Mouse (Mus musculus) megakaryocyte-erythroid progenitor cell, adult 5-6 weeks (primary cell): ENCODE results near the gene Mllt10. TPM values are rescaled to one million over a fixed set of nuclear protein-coding genes. Genes with fewer than 3 reads are reported as not detected.
A peak's percentile ranks its signal among the peaks of the same experiment; 100 is the strongest.

ENCODE experiments used
- ATAC-seq: replicated peaks from 2 replicates; pipeline ENCODE4 v1.8.0; 2016; ENCODE audit warnings: mild to moderate bottlenecking, inconsistent platforms; ENCODE audit not compliant: severe bottlenecking, poor library complexity, low FRiP score, low TSS enrichment
- total RNA-seq, 2 experiments: library from RNA; stranded (forward) in 1 of 2; stranded (reverse) in 1 of 2; fragments of 200-1000, 215-1000 nt in 1 of 2; fragments of >200 nt in 1 of 2; fragmentation: Nextera tagmentation in 1 of 2; gene quantifications; 2 replicates each; pipeline ENCODE4 v1.2.3; 2014 to 2017

Mllt10 gene
- 124 and 133 TPM in 2 replicates for total RNA-seq (2014; fragmentation: Nextera tagmentation)
- total RNA-seq (2017): 71.4 and 79.9 TPM in 2 replicates

- no peak for ATAC-seq
Measured at GRCm38 (mm10) chr2:18055016-18055928, at the start of gene Mllt10. Mllt10 (plus strand) TSS chr2:18055237.

DNA sequence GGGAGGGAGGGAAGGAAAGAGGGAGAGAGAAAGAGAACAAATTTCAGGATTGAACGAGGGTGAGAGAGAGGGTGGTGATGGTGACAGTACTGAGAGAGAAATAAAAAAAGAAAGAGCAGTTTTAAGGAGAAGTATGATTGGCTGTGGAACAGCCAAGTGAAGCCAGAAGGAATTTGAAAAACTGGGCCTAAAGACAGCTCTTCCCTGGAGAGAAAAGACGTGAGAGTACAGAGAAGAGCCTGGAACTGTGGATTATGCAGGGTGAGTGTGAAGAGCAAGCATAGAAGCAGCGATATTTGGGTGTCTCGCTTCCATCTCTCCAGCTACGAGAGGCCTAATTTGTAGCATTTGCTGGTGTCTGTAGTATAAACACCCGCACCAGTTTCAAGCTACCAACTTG lies 43.8 kb upstream of the Mllt10 start:
- no peak for ATAC-seq

GRCm38 (mm10) chr2:18012866-18013265 lies 42.2 kb upstream of the Mllt10 start:
- ATAC-seq: no peak

- ATAC-seq: no peak
Measured at GRCm38 (mm10) chr2:18015581-18015980, 39.5 kb upstream of the Mllt10 start.

DNA sequence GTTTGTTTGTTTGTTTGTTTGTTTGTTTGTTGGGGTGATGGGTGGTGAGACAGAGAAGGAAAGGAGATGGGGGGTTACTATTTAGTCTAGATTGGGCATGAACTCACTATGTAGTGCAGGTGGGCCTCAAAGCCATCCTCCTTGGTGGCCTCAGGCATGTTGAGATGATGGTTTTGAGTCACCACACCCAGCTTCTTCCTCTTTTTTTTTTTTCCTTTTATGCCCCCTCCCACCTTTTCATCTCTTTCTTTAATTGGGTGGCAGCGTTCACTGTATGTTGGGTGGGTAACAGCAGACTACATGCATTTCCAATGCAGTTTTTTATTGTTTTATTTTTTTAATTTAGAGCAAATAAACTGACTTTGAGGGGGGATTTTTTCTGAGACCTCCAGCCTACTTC lies 38.4 kb upstream of the Mllt10 start:
- ATAC-seq: no peak

DNA sequence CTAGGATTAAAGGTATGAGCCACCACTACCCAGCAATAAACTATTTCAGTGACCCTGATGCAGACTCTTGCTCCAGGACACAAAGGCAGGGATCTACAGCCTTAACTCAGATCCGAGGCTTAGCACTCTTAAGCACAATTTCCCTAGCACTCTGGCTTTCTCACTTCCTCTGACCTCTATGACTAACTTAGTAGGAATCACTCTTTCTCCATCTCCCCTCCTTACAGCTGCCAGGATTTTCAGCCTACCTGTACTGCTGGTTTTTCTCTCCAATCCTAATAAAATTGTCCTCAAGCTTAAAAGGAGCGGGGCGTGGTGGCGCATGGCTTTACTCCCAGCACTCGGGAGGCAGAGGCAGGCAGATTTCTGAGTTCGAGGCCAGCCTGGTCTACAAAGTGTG lies 37.7 kb upstream of the Mllt10 start:
- no peak for ATAC-seq

GRCm38 (mm10) chr2:18019122-18019521 lies 35.9 kb upstream of the Mllt10 start:
- ATAC-seq: no peak

DNA sequence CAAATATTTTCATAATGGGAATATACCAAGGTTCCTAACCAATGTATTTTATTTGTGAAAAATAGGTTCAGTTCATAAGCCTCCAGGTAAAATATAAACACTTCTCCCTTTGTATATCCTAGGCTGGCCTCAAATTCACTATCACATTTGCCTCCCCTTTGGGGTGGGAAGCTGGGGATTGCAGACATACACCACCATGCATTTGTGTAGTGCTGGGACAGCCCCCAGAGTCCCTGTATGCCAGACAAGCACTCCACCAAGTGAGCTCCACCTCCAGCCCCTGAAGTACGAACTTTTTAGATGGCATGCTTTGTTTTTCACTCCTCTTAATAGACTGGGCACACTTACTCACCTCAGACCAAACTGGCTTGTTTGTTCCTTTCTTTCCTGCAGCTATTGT lies 32.2 kb upstream of the Mllt10 start:
- ATAC-seq: no peak

GRCm38 (mm10) chr2:18025116-18025515 lies 29.9 kb upstream of the Mllt10 start:
- no peak for ATAC-seq

DNA sequence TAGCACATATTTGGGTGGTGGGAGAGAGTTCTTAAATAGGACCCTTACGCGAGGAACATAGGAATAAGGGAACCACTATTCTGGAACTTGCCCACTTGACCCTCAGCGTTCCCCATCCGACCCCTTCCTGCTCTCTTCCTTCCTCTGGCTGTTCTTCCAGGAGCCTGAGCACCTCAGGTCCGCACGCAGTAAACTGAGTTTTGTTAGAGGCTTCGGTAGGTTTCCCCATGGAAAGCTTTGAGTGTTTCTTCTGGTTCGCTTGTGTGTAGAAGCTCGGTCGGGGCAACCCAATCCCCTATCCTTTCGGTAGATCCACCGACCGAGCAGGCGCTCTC lies 29.3 kb upstream of the Mllt10 start:
- ATAC-seq: no peak

GRCm38 (mm10) chr2:18026116-18026947 lies 28.7 kb upstream of the Mllt10 start:
- ATAC-seq: peak; percentile 9; the same call in 1 of the 2 replicates

DNA sequence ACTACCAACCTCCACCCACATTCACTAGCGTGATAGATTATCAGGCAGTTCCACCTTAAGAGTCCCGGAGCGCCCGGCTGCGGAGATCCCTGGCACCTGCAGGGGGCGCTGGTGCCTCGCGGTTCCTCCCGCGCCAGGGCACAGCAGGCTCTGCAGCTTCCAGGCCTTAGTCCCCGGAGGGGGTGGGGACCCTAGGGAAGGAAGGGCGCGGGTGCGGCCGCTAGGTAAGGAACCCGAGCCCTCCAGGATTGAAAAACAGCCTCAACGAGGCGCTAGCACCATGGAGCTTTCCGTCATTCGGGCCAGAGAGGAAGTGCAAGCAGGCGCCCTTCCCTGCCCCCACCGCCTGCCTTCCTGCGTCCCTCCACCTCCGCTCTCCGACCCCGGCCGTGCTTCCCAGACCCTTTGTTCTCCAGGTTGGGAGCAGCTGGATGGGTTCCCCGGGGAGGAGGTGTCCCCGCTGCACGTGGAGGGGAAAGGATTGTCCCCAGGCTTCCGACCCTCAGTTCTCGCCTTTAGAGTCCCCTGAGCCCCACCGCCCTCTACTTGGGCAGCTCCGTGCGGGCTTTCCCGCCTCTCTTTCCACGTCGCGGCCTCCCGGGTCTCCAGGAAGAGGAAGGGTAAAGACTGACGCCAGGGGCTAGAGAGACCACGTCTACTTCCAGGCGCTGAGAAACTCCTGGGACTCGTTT lies 27.4 kb upstream of the Mllt10 start:
- peak; percentile 83 for ATAC-seq

GRCm38 (mm10) chr2:18028140-18029021 lies 26.7 kb upstream of the Mllt10 start:
- ATAC-seq: peak; percentile 36

DNA sequence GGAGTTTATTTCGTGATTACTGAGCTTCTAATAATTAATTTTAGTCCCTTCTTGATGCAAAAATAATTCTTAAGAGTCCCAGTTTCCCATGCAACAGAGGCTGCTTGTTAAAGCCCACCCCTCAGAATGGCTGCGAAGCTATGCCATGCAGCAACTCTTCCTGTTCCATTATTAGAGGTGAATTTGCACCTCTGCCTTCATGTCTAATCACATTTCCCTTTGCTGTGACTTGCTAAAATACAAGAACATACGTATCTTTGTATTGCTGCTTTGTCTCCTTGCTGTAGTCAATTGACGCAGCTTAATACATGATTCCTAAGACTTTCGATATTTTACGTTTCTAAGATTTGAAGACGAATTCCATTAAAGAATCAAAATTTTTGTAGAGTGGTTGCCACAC lies 25.4 kb upstream of the Mllt10 start:
- no peak for ATAC-seq

DNA sequence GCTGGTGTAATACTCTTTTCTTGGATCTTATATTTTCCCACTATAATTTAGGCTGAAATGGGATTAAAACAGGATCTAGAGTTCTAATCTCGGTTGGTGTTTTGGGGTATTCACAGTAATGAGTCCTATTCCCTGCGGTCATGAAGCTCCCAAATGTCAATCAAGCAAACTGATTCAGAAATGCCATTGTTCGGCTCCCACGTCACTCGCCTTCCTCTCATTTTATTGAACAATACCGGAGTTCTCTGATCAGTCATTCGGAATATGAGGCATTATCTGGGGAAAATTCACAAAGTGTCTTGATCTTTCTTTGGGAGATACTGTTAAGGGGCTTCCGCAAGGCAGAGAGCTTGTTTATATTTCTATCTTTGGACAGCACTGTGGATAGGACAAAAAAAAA lies 24.5 kb upstream of the Mllt10 start:
- no peak for ATAC-seq

GRCm38 (mm10) chr2:18031271-18031821 lies 23.7 kb upstream of the Mllt10 start:
- no peak for ATAC-seq

DNA sequence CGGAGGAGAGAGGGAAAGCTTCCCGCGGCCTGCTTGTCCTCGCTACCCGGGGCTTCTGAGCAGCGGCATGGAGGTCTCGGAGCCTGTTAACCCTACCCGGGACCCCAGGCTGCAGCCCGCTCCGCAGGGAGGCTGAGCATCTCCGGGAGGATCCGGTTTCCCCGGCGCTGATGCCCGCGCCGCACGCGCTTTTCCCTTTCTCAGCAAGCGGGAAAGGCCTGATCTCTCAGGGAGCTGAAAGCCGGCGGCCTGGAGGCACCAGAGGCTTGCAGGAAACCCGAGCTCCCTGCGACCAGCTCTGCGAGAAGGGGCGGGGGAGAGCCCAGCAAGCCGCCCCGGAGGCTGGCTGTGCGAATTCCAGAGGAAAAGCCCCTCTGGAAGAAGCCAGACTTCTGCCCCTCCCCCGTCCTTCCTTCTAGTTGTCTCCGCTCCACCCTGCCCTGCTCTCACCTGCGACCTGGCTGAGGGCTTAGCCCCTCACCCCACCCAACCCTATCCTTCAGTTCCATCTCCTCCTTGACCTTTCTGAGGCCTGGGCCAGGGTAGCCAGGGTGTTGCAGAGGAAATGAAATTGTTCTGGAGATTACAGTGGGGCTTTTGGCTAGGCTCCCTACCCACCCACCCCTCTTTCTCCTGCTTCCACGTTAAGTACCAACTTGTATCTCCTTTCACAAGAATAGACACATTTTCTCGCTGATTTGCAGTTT lies 23.1 kb upstream of the Mllt10 start:
- ATAC-seq: no peak

- ATAC-seq: no peak
Measured at GRCm38 (mm10) chr2:18032538-18032895, 22.5 kb upstream of the Mllt10 start.
